Mouse (Mus musculus) activated CD4-positive, CD25-positive, alpha-beta regulatory T cell, adult 4 months (primary cell): ENCODE measurements at regions not wholly inside any gene's neighbourhood (a gene's known extent, or its start where the extent isn't known, plus 50 kb on each side); places are given as distances from the start of the nearest gene placed in this dataset.

Experiments
- ATAC-seq: one replicate; pipeline ENCODE4 v1.8.0; 2017

GRCm38 (mm10) chr12:12819746-12820145, 122.0 kb downstream of the Mycn start:
- no peak for ATAC-seq

- ATAC-seq: no peak
Observed at GRCm38 (mm10) chr12:12814693-12815092, 127.0 kb downstream of the Mycn start.

- ATAC-seq: no peak
Observed at GRCm38 (mm10) chr12:12812873-12813272, 128.8 kb downstream of the Mycn start.

GRCm38 (mm10) chr12:12810943-12811342, 130.8 kb downstream of the Mycn start:
- no peak for ATAC-seq

GRCm38 (mm10) chr12:12810159-12810885, 131.4 kb downstream of the Mycn start:
- no peak for ATAC-seq

- ATAC-seq: no peak
Observed at GRCm38 (mm10) chr12:12808120-12808519, 133.6 kb downstream of the Mycn start.

- no peak for ATAC-seq
Observed at GRCm38 (mm10) chr12:12803602-12804001, 138.1 kb downstream of the Mycn start.

- ATAC-seq: no peak
Observed at GRCm38 (mm10) chr12:12802396-12802795, 139.3 kb downstream of the Mycn start.

GRCm38 (mm10) chr12:12801700-12802099, 140.0 kb downstream of the Mycn start:
- no peak for ATAC-seq

GRCm38 (mm10) chr12:12800120-12800519, 141.6 kb downstream of the Mycn start:
- no peak for ATAC-seq

GRCm38 (mm10) chr12:12789052-12789451, 152.7 kb downstream of the Mycn start:
- ATAC-seq: no peak

GRCm38 (mm10) chr12:12788263-12788852, 153.4 kb downstream of the Mycn start:
- no peak for ATAC-seq

- ATAC-seq: no peak
Observed at GRCm38 (mm10) chr12:12787608-12788262, 154.0 kb downstream of the Mycn start.

GRCm38 (mm10) chr12:12787161-12787560, 154.6 kb downstream of the Mycn start:
- ATAC-seq: no peak

- no peak for ATAC-seq
Observed at GRCm38 (mm10) chr12:12783699-12784605, 157.8 kb downstream of the Mycn start.

- ATAC-seq: no peak
Observed at GRCm38 (mm10) chr12:12781526-12781925, 160.2 kb downstream of the Mycn start.

- ATAC-seq: no peak
Observed at GRCm38 (mm10) chr12:12778563-12779256, 163.0 kb downstream of the Mycn start.

GRCm38 (mm10) chr12:12777422-12777821, 164.3 kb downstream of the Mycn start:
- ATAC-seq: no peak

- ATAC-seq: no peak
Observed at GRCm38 (mm10) chr12:12776783-12777182, 164.9 kb downstream of the Mycn start.

- ATAC-seq: no peak
Observed at GRCm38 (mm10) chr12:12770970-12771369, 170.7 kb downstream of the Mycn start.

- no peak for ATAC-seq
Observed at GRCm38 (mm10) chr12:12766510-12767304, 175.0 kb downstream of the Mycn start.
